Mouse (Mus musculus) left cerebral cortex, adult 8-10 months (tissue): ENCODE measurements around the gene Ppp2r5b. TPM values are rescaled to one million over a fixed set of nuclear protein-coding genes. Genes with fewer than 3 reads are reported as not detected.
A peak's percentile ranks its signal among the peaks of the same experiment; 100 is the strongest.

Experiments
- DNase-seq, 2 experiments: peaks; one replicate each; pipeline ENCODE4 v3.0.0; 2022; ENCODE audit warnings: low spot score in 2 of 2
- total RNA-seq, 4 experiments: library from RNA; stranded (reverse); gene quantifications; 2 replicates each; pipeline ENCODE4 v1.2.4; 2022

Gene Ppp2r5b
- total RNA-seq, 4 experiments from 2014 or later = 148 to 158 (median 153) TPM

GRCm38 (mm10) chr19:6269798-6270475 is 34.3 kb upstream of the Ppp2r5b start:
- no peak for DNase-seq

GRCm38 (mm10) chr19:6268670-6269132 is 33.0 kb upstream of the Ppp2r5b start:
- no peak for DNase-seq

- DNase-seq = peak; percentile 66 to 69
These were observed 32.5 kb upstream of the Ppp2r5b start for GRCm38 (mm10) chr19:6268170-6268528.

GRCm38 (mm10) chr19:6267306-6268169 is 31.9 kb upstream of the Ppp2r5b start:
- DNase-seq = no peak

GRCm38 (mm10) chr19:6265727-6266182 is 30.1 kb upstream of the Ppp2r5b start:
- no peak for DNase-seq

GRCm38 (mm10) chr19:6264945-6265344 is 29.3 kb upstream of the Ppp2r5b start:
- no peak for DNase-seq

GRCm38 (mm10) chr19:6264200-6264599 is 28.5 kb upstream of the Ppp2r5b start:
- peak in 1 of 2 experiments; percentile 55 for DNase-seq

GRCm38 (mm10) chr19:6262839-6263433 is 27.3 kb upstream of the Ppp2r5b start:
- DNase-seq = no peak

GRCm38 (mm10) chr19:6262222-6262621 is 26.6 kb upstream of the Ppp2r5b start:
- DNase-seq = peak; percentile 36 to 52

GRCm38 (mm10) chr19:6261379-6261778 is 25.7 kb upstream of the Ppp2r5b start:
- no peak for DNase-seq

GRCm38 (mm10) chr19:6260946-6261345 is 25.3 kb upstream of the Ppp2r5b start:
- DNase-seq = no peak

- no peak for DNase-seq
These were observed 24.8 kb upstream of the Ppp2r5b start for GRCm38 (mm10) chr19:6260428-6260827.

- no peak for DNase-seq
These were observed 17.3 kb upstream of the Ppp2r5b start for GRCm38 (mm10) chr19:6253021-6253420.

GRCm38 (mm10) chr19:6247526-6248300 is 12.0 kb upstream of the Ppp2r5b start:
- DNase-seq = no peak

- no peak for DNase-seq
These were observed 10.1 kb upstream of the Ppp2r5b start for GRCm38 (mm10) chr19:6245806-6246205.

GRCm38 (mm10) chr19:6243226-6243625 is 7.6 kb upstream of the Ppp2r5b start:
- no peak for DNase-seq

- peak in 1 of 2 experiments; percentile 45 for DNase-seq
These were observed 6.6 kb upstream of the Ppp2r5b start for GRCm38 (mm10) chr19:6242281-6242680.

GRCm38 (mm10) chr19:6241274-6242107 is 5.8 kb upstream of the Ppp2r5b start, which contains the start of gene Atg2a:
Atg2a (plus strand) TSS chr19:6241668.
- DNase-seq = peak; percentile 92 to 97

- no peak for DNase-seq
These were observed 5.1 kb upstream of the Ppp2r5b start for GRCm38 (mm10) chr19:6240725-6241124.

GRCm38 (mm10) chr19:6240136-6240535 is 4.5 kb upstream of the Ppp2r5b start:
- no peak for DNase-seq
